Mouse (Mus musculus): Measurements from ENCODE around the gene Galnt11.

- no peak for TF ChIP-seq POLR2A (IDR thresholded peaks at IDR 0.05; ENCODE audit: borderline replicate concordance, control insufficient read depth, low read depth, low read length)
- TF ChIP-seq CTCF (IDR thresholded peaks at IDR 0.05; ENCODE audit: control insufficient read depth, insufficient read depth, low read length), result no peak
Observed at GRCm38 (mm10) chr5:25262266-25262665, 40.6 kb downstream of the Galnt11 start.
